Mouse (Mus musculus) E14TG2a.4 (cell line): ENCODE data around the gene Myl3.

ENCODE experiments used
- CTCF ChIP-seq: conservative IDR thresholded peaks from 2 replicates; pipeline ENCODE4 v1.5.1; 2014; ENCODE audit warnings: low read length
- NANOG ChIP-seq: IDR thresholded peaks from 2 replicates; pipeline ENCODE4 v1.6.1; 2014; ENCODE audit warnings: borderline replicate concordance, low read length, mixed read lengths
- POU5F1 ChIP-seq: IDR thresholded peaks from 2 replicates; pipeline ENCODE4 v1.6.1; 2014; ENCODE audit warnings: low read length, borderline replicate concordance

- TF ChIP-seq CTCF, result no peak
- no peak for TF ChIP-seq POU5F1
- no peak for TF ChIP-seq NANOG
Observed at GRCm38 (mm10) chr9:110783611-110784010, 42.0 kb downstream of the Myl3 start.
